Mouse (Mus musculus) neural tube, embryonic 13.5 days (tissue): ENCODE measurements around the gene Gjd2. TPM values are rescaled to one million over a fixed set of nuclear protein-coding genes. Genes with fewer than 3 reads are reported as not detected.

Experiments used
- ATAC-seq: fragments of 200-750 bp; cut with Nextera tagmentation; 2 replicates; pipeline ENCODE4 v1.8.0; 2017; ENCODE audit warnings: low read depth, mild to moderate bottlenecking, moderate TSS enrichment, moderate library complexity
- H3K27ac ChIP-seq: fragments of 300-500 bp; sonication (generic); replicated peaks from 2 replicates; pipeline ENCODE4 v1.5.1; 2015; ENCODE audit warnings: moderate library complexity, mild to moderate bottlenecking, inconsistent platforms
- H3K27me3 ChIP-seq: fragments of 300-500 bp; sonication (generic); 2 replicates; pipeline ENCODE4 v1.6.1; 2015; ENCODE audit warnings: mild to moderate bottlenecking, inconsistent platforms
- H3K36me3 ChIP-seq: fragments of 300-500 bp; sonication (generic); 2 replicates; pipeline ENCODE4 v1.6.1; 2015; ENCODE audit warnings: mild to moderate bottlenecking, inconsistent platforms
- H3K4me1 ChIP-seq: fragments of 300-500 bp; sonication (generic); replicated peaks from 2 replicates; pipeline ENCODE4 v1.6.1; 2015; ENCODE audit warnings: inconsistent platforms
- H3K4me2 ChIP-seq: fragments of 300-500 bp; sonication (generic); 2 replicates; pipeline ENCODE4 v1.6.1; 2015; ENCODE audit warnings: inconsistent platforms, mild to moderate bottlenecking, moderate library complexity
- H3K4me3 ChIP-seq: fragments of 300-500 bp; sonication (generic); 2 replicates; pipeline ENCODE4 v1.5.1; 2015; ENCODE audit warnings: mild to moderate bottlenecking, inconsistent platforms
- H3K9ac ChIP-seq: fragments of 300-500 bp; sonication (generic); 2 replicates; pipeline ENCODE4 v1.6.1; 2015; ENCODE audit warnings: moderate library complexity, mild to moderate bottlenecking, inconsistent platforms
- H3K9me3 ChIP-seq: fragments of 300-500 bp; sonication (generic); 2 replicates; pipeline ENCODE4 v1.6.1; 2016; ENCODE audit warnings: inconsistent platforms
- WGBS: fragments of 180-500 bp; shearing (Covaris S2); methylation state at CpG from one replicate; pipeline ENCODE4 v1.1.7; 2015; 5-methylcytosine and 5-hydroxymethylcytosine counted together
- polyA plus RNA-seq: library from polyadenylated mRNA; unstranded; fragments of >200 nt; fragmentation: Nextera tagmentation; extraction: Ambion mirVana; gene quantifications from 2 replicates; pipeline ENCODE4 v1.2.1, GENCODE M21; 2015

The Gjd2 gene
- polyA plus RNA-seq, 1 experiment from 2014 or later = 4.7 TPM

DNA sequence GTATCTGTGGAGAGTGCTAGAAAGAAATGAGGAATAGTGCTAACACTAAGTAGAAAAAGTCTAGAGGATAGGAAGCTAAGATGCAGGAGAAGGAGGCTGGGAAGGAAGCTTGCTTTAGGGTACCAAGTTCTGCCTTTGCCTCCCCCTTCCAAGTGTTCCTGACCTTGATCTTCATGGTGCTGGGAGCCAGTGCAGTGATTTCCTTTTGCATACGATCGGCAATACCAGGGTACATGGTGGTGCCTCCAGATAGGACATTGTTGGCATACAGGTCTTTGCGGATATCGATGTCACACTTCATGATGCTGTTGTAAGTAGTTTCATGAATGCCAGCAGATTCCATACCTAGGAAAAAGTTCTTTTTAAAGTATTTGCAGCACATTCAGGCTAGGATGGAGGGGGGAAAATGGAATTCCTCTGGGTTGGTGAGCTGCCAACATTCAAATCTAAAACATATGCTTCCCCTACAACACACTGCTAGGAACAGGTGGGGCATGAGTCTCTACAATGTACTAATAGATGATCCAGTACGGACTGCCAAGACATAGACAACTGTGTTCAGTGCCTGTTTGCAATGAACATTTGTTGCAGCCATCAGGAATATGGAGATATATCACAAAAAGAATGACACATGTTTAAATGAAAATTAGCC lies 34.7 kb upstream of the Gjd2 start:
- Histone ChIP-seq H3K4me2 (no peak overlapping the region), H3K9ac (no peak overlapping the region), H3K27ac (no peak overlapping the region), H3K9me3 (no peaks in the 10 kb centered on the region), H3K27me3 (no peaks in the 10 kb centered on the region), H3K4me3 (no peak overlapping the region), H3K36me3 (no peaks in the 10 kb centered on the region), H3K4me1 (peaks cover 4% of the 10 kb centered on the region; the same call in 1 of the 2 replicates)
- WGBS = 90% methylated on average over 5 of the region's 5 CpGs
- ATAC-seq = no peak

DNA sequence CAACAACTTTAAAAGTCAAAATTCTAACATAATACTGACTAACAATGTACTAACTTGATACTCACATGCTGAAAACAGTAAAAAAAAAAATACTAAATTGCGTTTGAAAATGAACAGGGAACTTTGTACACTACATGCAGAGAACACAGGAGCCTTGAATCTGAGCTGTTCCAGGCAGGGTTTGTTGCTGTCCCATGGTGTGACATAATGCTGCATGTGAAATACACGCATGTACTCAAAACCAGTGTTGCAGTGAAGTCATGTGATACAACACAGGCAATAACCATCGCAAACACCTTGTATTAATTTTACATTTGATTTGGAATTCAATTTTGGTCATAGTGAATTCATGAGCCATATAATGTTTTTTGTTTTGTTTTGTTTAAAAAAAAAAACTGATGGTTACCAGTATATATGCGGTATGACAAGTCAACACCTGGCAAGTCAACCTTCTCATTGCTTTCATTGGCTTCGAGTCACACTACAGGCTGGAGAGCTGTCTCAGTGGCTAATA lies 32.8 kb upstream of the Gjd2 start:
- Histone ChIP-seq H3K9ac (no peak overlapping the region), H3K36me3 (no peaks in the 10 kb centered on the region), H3K9me3 (no peaks in the 10 kb centered on the region), H3K27ac (no peak overlapping the region), H3K4me1 (no peaks in the 10 kb centered on the region), H3K27me3 (no peaks in the 10 kb centered on the region), H3K4me3 (no peak overlapping the region), H3K4me2 (no peak overlapping the region)
- 95% methylated on average over 5 of the region's 5 CpGs for WGBS
- ATAC-seq = no peak

DNA sequence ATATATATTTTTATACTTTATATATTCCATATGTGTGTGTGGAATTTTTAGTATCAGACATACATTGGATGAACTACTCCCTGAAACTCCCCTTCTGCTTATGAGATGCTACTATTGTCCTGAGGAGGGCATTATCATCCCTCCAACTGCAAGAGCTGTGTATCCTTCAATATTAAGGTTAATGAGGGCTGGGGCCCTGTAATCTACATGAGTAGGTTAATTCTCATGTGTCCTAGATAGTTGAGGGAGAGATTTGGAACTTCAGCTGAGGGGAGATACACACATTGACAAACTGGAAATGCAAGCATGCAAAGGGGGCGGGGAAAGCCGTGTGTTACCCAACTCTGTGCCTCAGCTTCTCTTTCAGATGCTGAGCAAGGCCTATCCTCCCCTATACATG lies 24.5 kb upstream of the Gjd2 start:
- no peak for ATAC-seq
- WGBS = 80% methylated on average over 2 of the region's 2 CpGs

DNA sequence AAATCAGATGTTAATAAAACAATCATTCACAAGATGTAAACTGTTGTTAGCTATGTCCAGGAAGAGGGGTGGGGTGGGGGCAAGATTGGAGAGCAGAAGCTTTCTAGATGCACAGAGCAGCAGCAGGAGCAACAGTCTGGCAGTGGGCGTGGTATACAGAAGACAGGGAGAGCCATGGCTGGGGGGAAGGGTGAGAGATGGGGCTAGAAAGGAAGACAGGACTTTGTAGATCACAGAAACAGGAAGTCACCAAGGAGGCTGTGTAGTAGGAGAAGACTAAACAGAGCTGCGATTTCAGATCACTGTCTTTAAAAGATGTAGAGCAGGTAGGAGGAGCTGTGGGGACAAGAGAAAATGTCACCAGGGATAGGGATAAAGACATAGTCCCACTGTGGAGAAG lies 18.8 kb upstream of the Gjd2 start:
- H3K9me3 ChIP-seq = no peaks in the 10 kb centered on the region
- no peaks in the 10 kb centered on the region for H3K27me3 ChIP-seq
- no peak for ATAC-seq
- H3K27ac ChIP-seq = no peak overlapping the region
- no peaks in the 10 kb centered on the region for H3K4me1 ChIP-seq
- H3K36me3 ChIP-seq = no peaks in the 10 kb centered on the region
- H3K9ac ChIP-seq = no peak overlapping the region
- H3K4me2 ChIP-seq = no peak overlapping the region
- H3K4me3 ChIP-seq = no peak overlapping the region
- WGBS = 63% methylated on average over 2 of the region's 2 CpGs

More for the DNA sequence above, 24.5 kb upstream of the Gjd2 start:
- Histone ChIP-seq H3K4me2 (no peak overlapping the region), H3K4me1 (no peaks in the 10 kb centered on the region), H3K9ac (no peak overlapping the region), H3K27ac (no peak overlapping the region), H3K9me3 (no peaks in the 10 kb centered on the region), H3K4me3 (no peak overlapping the region), H3K36me3 (no peaks in the 10 kb centered on the region), H3K27me3 (no peaks in the 10 kb centered on the region)

DNA sequence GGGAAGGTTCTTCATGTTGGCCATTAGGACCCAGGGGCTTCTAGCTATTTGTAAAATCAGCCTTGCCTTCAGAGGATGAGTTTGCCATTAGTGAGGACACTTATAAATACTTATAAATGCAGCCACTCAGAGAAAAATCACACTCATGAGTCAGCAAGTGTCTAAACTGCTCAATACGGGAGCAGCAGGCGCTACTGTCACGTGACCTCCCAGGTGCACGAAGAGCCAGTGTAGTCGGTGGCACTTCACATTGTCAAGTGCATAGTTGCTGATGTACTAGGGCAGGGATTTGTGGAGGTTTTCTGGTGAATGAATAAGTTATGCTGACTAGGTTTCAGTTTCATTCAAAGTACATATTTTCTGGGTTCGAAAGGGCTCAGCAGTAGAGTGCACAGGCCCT lies 10.0 kb upstream of the Gjd2 start:
- Histone ChIP-seq H3K4me2 (no peak overlapping the region), H3K4me1 (peaks cover 15% of the 10 kb centered on the region), H3K36me3 (no peaks in the 10 kb centered on the region), H3K9ac (no peak overlapping the region), H3K27me3 (no peaks in the 10 kb centered on the region), H3K9me3 (no peaks in the 10 kb centered on the region), H3K27ac (no peak overlapping the region), H3K4me3 (no peak overlapping the region)
- no peak for ATAC-seq
- 87% methylated on average over 6 of the region's 6 CpGs for WGBS

DNA sequence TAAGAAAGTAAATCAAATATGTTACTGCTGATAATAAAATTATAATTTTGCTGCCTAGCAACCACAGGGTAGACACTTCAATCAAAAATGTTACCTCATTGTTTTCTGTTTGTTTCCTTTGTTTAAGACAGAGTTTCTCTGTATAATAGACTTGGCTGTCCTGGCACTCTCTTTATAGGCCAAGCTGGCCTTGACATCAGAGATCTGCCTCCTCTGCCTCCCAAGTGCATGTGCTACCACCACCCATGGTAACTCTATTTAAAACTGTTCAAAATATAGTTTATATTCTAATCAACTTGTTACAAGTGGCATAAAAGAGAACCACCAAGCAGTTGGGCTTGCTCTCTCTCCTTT lies 6.8 kb upstream of the Gjd2 start:
- ATAC-seq = no peak
- H3K4me1 ChIP-seq = peaks cover 22% of the 10 kb centered on the region
- no peak overlapping the region for H3K4me2 ChIP-seq
- H3K27ac ChIP-seq = no peak overlapping the region
- no peak overlapping the region for H3K9ac ChIP-seq
- H3K4me3 ChIP-seq = no peak overlapping the region
- H3K36me3 ChIP-seq = no peaks in the 10 kb centered on the region
- H3K9me3 ChIP-seq = no peaks in the 10 kb centered on the region
- peaks cover 13% of the 10 kb centered on the region; the same call in 1 of the 2 replicates for H3K27me3 ChIP-seq

DNA sequence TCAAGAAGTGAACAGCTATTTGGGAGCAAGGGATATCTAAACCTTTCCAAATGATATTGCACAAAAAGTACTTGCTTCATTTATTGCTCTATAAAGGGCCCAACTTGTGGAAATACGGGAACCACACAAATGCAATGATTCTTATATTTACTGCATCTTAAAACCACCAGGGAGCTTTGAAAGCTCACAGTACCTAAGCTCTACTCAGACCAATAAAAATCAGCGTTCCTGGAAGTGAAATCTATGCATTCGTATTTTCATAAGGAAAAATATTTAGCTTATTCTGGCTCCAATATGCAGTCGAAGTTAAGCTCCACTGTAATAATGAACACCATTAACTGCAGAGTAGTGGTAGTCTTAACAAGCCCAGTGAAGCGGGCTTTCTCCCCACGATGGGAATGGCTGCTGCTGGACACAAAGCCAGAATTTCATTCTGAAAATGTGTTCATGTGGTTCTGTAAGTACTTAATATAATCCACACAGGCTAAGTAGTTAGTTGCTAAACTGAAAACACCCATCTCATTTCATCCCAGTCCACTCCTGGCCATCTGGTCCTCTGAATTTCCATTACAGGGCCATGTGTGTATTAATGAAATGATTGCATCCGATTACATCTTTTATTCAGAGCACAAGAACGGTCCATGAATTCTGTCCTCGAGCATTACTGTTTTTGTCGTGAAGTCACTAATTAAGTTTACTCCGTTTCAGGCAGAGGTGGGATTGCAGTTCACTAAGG lies 6.2 kb upstream of the Gjd2 start:
- H3K36me3 ChIP-seq = no peaks in the 10 kb centered on the region
- H3K27me3 ChIP-seq = peaks cover 18% of the 10 kb centered on the region
- ATAC-seq = no peak
- H3K4me2 ChIP-seq = no peak overlapping the region
- H3K27ac ChIP-seq = no peak overlapping the region
- H3K4me1 ChIP-seq = peaks cover 22% of the 10 kb centered on the region
- no peak overlapping the region for H3K9ac ChIP-seq
- H3K9me3 ChIP-seq = no peaks in the 10 kb centered on the region
- no peak overlapping the region for H3K4me3 ChIP-seq
- 67% methylated on average over 11 of the region's 11 CpGs for WGBS

DNA sequence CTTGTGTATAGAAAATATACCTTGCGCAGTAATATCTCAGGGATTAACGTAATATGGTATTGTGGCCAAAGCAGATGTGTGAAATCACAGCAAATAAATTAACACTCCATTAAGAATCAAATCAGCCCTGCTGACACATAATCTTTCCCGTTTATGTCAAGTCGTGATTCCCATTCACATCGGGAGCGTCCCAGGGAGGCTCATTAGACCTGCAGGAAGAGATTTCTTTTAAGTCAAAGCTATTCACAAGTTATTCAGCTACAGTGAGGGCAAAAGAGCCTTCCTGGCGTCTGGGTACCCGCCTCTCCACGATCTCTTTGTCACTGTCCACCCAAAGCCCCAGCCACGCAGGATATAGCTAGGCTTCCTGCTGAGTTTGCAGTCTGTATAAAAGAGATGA lies 4.7 kb upstream of the Gjd2 start:
- Histone ChIP-seq H3K27me3 (peaks cover 34% of the 10 kb centered on the region), H3K4me2 (peak overlapping the region; percentile 28), H3K9ac (0 out of 2 replicates have a peak overlapping the region, but pooled peaks have one; percentile 31), H3K4me1 (peaks cover 34% of the 10 kb centered on the region), H3K36me3 (no peaks in the 10 kb centered on the region), H3K4me3 (no peak overlapping the region), H3K27ac (no peak overlapping the region), H3K9me3 (no peaks in the 10 kb centered on the region)
- ATAC-seq = no peak
- WGBS = 13% methylated on average over 10 of the region's 10 CpGs

DNA sequence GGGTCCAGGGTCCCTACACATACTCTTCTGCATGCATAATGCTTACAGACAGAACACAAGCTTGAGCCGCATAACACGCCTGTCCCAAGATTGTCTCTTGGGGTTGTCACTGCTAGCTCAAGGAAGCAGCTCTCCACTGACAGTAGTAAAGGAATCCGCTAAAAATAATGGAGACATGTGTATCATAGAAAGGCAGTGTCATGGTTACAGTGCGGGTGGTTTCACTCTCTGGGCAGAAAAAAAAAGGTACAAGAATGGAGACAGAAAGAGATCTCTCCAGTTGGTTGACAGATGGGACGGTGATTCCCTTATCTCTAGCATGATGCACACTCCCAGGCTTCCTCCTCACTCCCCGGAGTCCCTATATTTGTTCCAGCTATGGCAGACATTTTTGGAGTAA lies 1.4 kb upstream of the Gjd2 start:
- 79% methylated on average over 6 of the region's 6 CpGs for WGBS
- no peak overlapping the region for H3K4me3 ChIP-seq

DNA sequence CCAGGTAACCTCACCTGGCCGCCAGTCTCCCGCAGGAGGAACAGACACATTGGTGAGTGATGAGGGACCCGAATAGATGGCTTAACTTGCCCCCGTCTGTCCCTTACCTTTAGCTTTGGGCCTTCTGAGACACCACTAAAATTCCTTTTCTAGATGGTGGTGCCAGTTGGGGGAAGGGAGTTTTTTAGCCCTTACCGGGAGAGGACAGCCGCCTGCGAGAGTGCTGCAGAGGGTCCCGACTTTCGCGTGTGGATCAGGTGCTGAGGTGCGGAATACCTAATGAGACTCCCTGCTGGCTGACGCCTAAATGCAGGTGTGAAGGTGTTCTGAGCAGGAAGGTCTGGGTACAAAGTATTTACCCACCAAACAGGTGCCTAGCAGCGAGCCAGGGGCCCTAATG lies 427 bp upstream of the Gjd2 start:
- H3K4me3 ChIP-seq = peak overlapping the region; percentile 56
- H3K27me3 ChIP-seq = peaks cover 50% of the 10 kb centered on the region
- H3K36me3 ChIP-seq = no peaks in the 10 kb centered on the region
- no peaks in the 10 kb centered on the region for H3K9me3 ChIP-seq
- H3K4me1 ChIP-seq = peaks cover 30% of the 10 kb centered on the region
- WGBS = 3% methylated on average over 13 of the region's 13 CpGs
- ATAC-seq = peak; percentile 48
- H3K4me2 ChIP-seq = peak overlapping the region; percentile 85
- peak overlapping the region; percentile 76 for H3K9ac ChIP-seq
- peak overlapping the region; percentile 75 for H3K27ac ChIP-seq

More for the DNA sequence above, 1.4 kb upstream of the Gjd2 start:
- Histone ChIP-seq H3K4me2 (peak overlapping the region; percentile 85; the same call in 1 of the 2 replicates), H3K27ac (no peak overlapping the region), H3K27me3 (peaks cover 50% of the 10 kb centered on the region), H3K9me3 (no peaks in the 10 kb centered on the region), H3K9ac (no peak overlapping the region), H3K4me1 (peaks cover 38% of the 10 kb centered on the region), H3K36me3 (no peaks in the 10 kb centered on the region)
- ATAC-seq = no peak

DNA sequence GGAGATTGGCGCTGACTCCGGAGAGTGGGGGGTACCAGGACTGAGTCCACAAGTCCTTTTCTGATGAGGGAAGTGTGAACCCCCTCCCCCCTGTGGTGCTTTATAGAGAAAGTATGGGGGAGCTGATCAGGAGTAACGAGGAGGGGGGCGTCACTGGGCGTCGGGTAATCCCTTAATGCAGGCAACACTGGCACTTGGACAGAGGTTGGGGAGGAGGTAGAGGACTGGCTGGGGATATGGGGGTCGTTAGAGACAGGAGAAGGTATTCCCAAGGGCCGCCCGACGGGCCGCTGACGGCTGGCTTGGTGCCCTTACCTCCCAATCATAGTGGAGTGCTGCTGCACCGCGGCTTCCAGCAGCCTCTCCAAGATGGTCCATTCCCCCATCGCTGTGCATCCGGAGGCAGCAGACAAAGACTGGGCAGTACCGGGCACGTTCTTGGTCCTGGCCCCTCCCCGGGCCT lies 639 bp downstream of the Gjd2 start:
- Histone ChIP-seq H3K27me3 (peaks cover 50% of the 10 kb centered on the region), H3K36me3 (no peaks in the 10 kb centered on the region), H3K4me1 (peaks cover 19% of the 10 kb centered on the region), H3K9me3 (no peaks in the 10 kb centered on the region), H3K9ac (peak overlapping the region; percentile 76), H3K4me2 (peak overlapping the region; percentile 85), H3K27ac (peak overlapping the region; percentile 75; the same call in 1 of the 2 replicates), H3K4me3 (peak overlapping the region; percentile 56)
- WGBS = 3% methylated on average over 19 of the region's 19 CpGs
- ATAC-seq = peak; percentile 81

DNA sequence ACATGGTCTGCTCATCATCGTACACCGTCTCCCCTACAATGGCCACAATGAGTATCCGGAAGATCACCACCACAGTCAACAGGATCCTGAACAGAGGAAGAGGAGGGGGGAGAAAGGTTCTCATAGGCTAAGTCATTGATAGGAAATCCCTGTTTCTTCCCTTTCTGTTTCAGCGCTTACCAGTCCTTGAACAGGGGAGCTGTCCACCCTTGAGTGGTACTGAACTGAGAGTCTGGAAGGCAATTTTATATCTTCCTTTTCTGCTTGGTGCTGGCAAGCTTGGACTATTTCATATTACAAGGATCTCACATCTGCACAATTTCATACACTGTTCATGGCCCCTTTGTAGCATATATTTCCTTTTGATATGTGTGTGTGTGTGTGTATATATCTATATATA lies 1.6 kb downstream of the Gjd2 start:
- Histone ChIP-seq H3K9ac (no peak overlapping the region), H3K4me3 (peak overlapping the region; percentile 56), H3K36me3 (no peaks in the 10 kb centered on the region), H3K27me3 (peaks cover 44% of the 10 kb centered on the region), H3K27ac (no peak overlapping the region), H3K4me2 (peak overlapping the region; percentile 85), H3K9me3 (no peaks in the 10 kb centered on the region), H3K4me1 (peaks cover 19% of the 10 kb centered on the region)
- ATAC-seq = no peak
- WGBS = 51% methylated on average over 4 of the region's 4 CpGs
